Mouse (Mus musculus) olfactory bulb, adult 2 months (tissue): Measurements from ENCODE around the gene Glrx5.

Experiments
- CTCF ChIP-seq: fragments of 200-500 bp; IDR thresholded peaks from 2 replicates; pipeline ENCODE4 v1.5.1; 2012; ENCODE audit warnings: low read depth, mild to moderate bottlenecking, low read length, moderate library complexity; ENCODE audit not compliant: insufficient read depth
- POLR2A ChIP-seq: fragments of 200-500 bp; IDR thresholded peaks from 2 replicates; pipeline ENCODE4 v1.6.1; 2012; ENCODE audit warnings: mild to moderate bottlenecking, low read depth, low read length, moderate library complexity; ENCODE audit not compliant: insufficient read depth

- TF ChIP-seq CTCF: no peak
- no peak for TF ChIP-seq POLR2A
These were observed 7.2 kb downstream of the Glrx5 start for GRCm38 (mm10) chr12:105039578-105040289.
